Mouse (Mus musculus): ENCODE results near the gene Tmem200a.
A peak's percentile ranks its signal among the peaks of the same experiment; 100 is the strongest.

GRCm38 (mm10) chr10:25908027-25909012 is 170.5 kb downstream of the Tmem200a start:
- TF ChIP-seq CTCF (IDR thresholded peaks at IDR 0.05; ENCODE audit: borderline replicate concordance, extremely low read depth, insufficient read depth, insufficient read length) (peak; percentile 37; the same call in 1 of the 2 replicates), POLR2A (IDR thresholded peaks at IDR 0.05; ENCODE audit: borderline replicate concordance, extremely low read depth, insufficient read depth, insufficient read length, poor library complexity, severe bottlenecking) (no peak)

Data from brain, embryonic 14.5 days (tissue).